7 mouse cellular contexts compared by ENCODE assay signal in the genomic region with DNA sequence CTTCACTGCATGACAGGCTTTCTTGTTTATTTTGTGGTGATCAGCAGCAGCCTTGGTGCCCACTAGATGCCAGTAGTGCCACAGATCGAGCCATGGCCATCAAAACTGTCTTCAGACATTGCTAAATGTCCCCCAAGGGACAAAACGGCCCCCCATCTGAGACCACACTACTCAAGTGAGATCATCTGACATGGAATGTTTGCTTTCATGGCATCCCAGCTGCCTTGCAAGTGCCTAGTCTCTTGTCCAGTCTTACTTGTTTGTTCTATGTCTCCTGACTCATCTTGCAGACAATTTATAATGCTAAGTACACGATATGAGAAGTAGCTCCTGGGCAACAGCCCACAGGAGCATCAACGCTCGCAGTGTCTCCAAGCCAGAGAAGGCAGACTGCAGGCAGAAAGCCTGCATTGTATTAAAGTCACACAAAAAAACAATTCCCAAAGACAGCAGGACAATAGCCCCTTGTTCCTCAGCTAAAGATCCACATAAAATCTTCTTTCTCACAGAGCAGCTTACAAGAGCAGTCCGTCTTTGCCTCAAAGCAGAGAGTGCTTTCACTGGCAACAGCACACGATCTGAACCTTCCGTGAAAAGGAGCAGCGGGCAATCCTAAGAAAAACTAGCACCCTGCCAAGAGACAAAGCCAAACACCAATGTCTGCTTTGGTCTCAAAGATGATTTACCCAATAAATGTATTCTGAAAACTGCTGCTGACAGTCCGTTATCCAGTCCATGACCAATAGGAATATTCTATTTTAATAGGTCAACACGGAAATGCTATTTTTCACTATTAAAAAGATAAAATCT.
DNase-seq lines count a peak whose midpoint lies in the region; ATAC-seq and TF ChIP-seq lines count a peak whose summit lies in the region.

No protein-coding gene starts in this region.

- no peak for TF ChIP-seq EP300 in liver, embryonic 14.5 days (IDR thresholded peaks at IDR 0.05; ENCODE audit: low read depth)

- no peak for ATAC-seq in liver, embryonic 14.5 days (ENCODE audit: insufficient read depth)

- DNase-seq in liver, embryonic 14.5 days (ENCODE audit: low read depth in 3 of 3, low spot score in 3 of 3), result no peak
- no peak for DNase-seq in liver
- DNase-seq in cerebellum, adult 18-20 months, result peak; percentile 21 to 23
- DNase-seq in hindbrain, embryonic 10.5 days (ENCODE audit: low spot score), result peak; percentile 24
- DNase-seq in mesoderm, embryonic 11.5 days (ENCODE audit: low read depth, low spot score), result peak; percentile 68
- no peak for DNase-seq in spleen, postnatal 14 days (ENCODE audit: low spot score in 2 of 2)
- no peak for DNase-seq in gastrocnemius, adult 18-20 months (ENCODE audit: low spot score)

- no peak overlapping the region for H3K4me3 ChIP-seq in liver, embryonic 14.5 days (ENCODE audit: insufficient read depth in 1 of 2, low read depth in 2 of 2, low read length in 2 of 2)
- no peak overlapping the region for H3K4me3 ChIP-seq in hindbrain, embryonic 10.5 days

- H3K4me2 ChIP-seq in liver, embryonic 14.5 days (ENCODE audit: low read depth), result no peak overlapping the region

- no peak overlapping the region for H3K27ac ChIP-seq in liver, embryonic 14.5 days
- H3K27ac ChIP-seq in hindbrain, embryonic 10.5 days, result peak overlapping the region; percentile 63

- no peak overlapping the region for H3K9ac ChIP-seq in liver, embryonic 14.5 days (replicated peaks)

- WGBS in liver, embryonic 14.5 days (ENCODE audit: insufficient replicate concordance), result 77% methylated on average over 11 of the region's 11 CpGs
- 33% methylated on average over 11 of the region's 11 CpGs for WGBS in hindbrain, embryonic 10.5 days

- TF ChIP-seq CTCF in liver, embryonic 14.5 days (IDR thresholded peaks at IDR 0.05; ENCODE audit: low read depth), result peak; percentile 14; the same call in 1 of the 2 replicates

- H3K27me3 ChIP-seq in liver, embryonic 14.5 days (ENCODE audit: control insufficient read depth, insufficient read depth, low read length), result no peaks in the 10 kb centered on the region
- no peaks in the 10 kb centered on the region for H3K27me3 ChIP-seq in hindbrain, embryonic 10.5 days (ENCODE audit: insufficient read depth, poor library complexity, severe bottlenecking)

- peaks cover 0 to 2% of the 10 kb centered on the region in 2 experiments; a peak in 1 of 4 replicates for H3K4me1 ChIP-seq in liver, embryonic 14.5 days (replicated peaks; ENCODE audit: control insufficient read depth in 2 of 2, insufficient read depth in 2 of 2, low read length in 1 of 2)
- peaks cover 11% of the 10 kb centered on the region for H3K4me1 ChIP-seq in hindbrain, embryonic 10.5 days (replicated peaks)

- no peaks in the 10 kb centered on the region for H3K9me3 ChIP-seq in liver, embryonic 14.5 days (ENCODE audit: control insufficient read depth, low read length)
- H3K9me3 ChIP-seq in hindbrain, embryonic 10.5 days, result no peaks in the 10 kb centered on the region

- no peaks in the 10 kb centered on the region; the same call in 1 of the 2 replicates for H3K36me3 ChIP-seq in liver, embryonic 14.5 days (replicated peaks; ENCODE audit: control insufficient read depth, insufficient read depth, low read depth)
- peaks cover 33% of the 10 kb centered on the region for H3K36me3 ChIP-seq in hindbrain, embryonic 10.5 days

Comparison
In these comparisons a context has a peak if more than half of its experiments do, and no peak if none do; other contexts are left out.
1. DNase-seq: peak in cerebellum, adult 18-20 months (2 of 2), hindbrain, embryonic 10.5 days (single experiment) and mesoderm, embryonic 11.5 days (single experiment); none in liver, embryonic 14.5 days (0 of 3), liver (single experiment), spleen, postnatal 14 days (0 of 2) and gastrocnemius, adult 18-20 months (single experiment).